Mouse (Mus musculus) c-Kit-positive CD71-negative TER-119-negative erythroid progenitor cells, embryonic 14.5 days (primary cell): Measurements from ENCODE around the gene Gstm1.
"Not testable (repeated sequence)": the region's sequence is repeated elsewhere in the genome, so short reads cannot be mapped to it uniquely, and the experiment has no call there.

ENCODE experiments used
- DNase-seq: peaks from one replicate; pipeline ENCODE4 v3.0.0-alpha.2; 2013; ENCODE audit warnings: low read depth

Gene Gstm1

GRCm38 (mm10) chr3:108014974-108015346 lies 2.8 kb downstream of the Gstm1 start:
- DNase-seq = no peak

- no peak for DNase-seq
These were observed 3.4 kb downstream of the Gstm1 start for GRCm38 (mm10) chr3:108014098-108014973.

DNA sequence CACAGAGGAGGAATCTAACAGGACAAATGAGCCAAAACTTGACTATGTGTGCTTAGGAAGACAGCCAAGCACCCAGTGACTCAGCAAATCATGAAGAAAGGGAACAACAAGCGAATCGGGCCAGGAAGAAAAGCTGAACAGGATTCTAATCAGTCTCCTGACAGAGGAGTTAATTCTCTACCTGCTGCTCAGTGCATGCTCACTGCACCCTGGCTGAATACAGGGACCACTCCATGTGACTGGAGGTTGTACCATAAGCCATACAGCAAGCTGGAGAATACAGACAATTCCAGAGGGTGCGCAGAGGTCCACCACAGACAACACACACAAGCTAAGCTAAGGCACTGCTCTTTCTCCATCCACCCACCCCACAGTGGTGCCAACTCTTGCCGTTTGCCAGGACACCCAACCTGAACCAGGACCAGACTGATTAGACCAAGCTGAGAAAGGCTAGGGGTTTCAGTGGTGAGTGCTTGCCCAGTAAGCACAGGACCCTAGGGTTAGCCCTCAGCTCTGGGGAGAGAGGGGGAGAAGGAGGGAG lies 4.4 kb downstream of the Gstm1 start:
- DNase-seq = no peak

DNA sequence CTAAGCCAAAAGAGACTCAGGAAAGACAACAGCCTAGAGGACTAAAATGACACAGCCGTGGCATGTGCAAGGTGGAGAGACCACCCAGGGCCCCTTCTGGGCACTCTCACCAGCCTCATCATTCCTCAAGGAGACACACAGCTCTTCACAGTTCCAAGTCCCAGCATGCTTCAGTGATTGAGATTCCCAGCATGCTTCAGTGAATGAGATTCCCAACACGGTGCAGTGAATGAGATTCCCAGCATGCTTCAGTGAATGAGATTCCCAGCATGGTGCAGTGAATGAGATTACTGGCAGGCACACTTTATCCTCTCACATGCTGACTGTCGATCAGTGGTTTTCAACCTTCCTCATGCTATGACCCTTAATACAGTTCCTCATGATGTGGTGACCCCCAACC lies 6.2 kb downstream of the Gstm1 start:
- no peak for DNase-seq

DNA sequence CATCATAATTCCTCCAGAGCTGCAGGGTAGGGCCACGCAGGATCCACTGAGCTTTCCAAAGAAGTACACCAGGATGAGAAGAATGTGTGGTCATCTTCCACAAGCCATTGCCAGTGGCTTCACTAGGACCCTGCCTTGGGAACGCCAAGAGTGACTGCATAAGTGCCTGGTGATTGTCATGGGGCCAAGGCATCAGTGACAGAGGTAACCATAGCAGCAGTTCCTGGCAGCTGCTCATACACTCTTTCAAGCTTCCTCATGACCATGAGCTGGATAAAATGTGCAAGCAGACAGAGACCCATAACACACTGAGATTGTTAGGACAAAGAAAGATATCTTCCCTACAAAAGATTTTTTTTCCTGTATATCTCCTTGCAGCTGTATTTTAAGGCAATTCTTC lies 7.5 kb downstream of the Gstm1 start:
- DNase-seq = no peak

DNA sequence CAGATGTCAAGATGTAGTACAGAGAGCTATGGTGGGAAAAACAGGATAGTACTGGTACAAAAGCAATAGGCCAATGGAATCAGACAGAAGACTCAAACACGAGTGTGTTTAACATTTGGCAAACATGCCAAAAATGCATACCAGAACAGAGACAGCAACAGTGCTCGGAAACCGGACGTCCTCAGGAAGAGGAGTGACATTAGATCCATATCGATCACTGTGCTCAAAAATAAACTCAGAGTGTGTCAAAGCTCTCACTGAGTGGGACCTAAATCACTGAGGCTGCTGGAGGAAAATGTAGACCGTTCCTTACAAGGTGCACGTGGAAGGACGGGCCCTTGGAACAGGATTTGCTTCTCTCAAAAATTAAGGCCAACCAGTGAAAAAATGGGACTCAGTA lies 15.8 kb downstream of the Gstm1 start:
- DNase-seq = no peak

DNA sequence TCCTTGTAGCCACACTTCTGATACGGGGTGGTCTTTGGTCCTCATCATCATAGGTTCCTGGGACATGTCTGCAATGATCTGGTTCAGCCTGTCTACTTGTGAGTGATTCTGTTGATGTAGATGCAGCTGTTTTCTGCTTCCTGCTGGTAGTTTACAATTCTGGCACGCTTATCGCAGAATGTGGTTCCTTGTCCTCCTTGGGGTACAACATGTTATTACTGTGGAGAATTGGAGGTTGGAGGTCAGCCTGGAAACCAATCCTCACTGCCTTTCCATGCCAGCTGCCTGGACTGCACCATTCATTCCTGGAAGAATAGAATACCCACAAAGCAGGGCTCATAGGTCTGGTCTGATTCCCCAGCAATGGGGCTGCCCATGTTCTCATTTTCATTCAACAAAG lies 18.3 kb downstream of the Gstm1 start:
- no peak for DNase-seq

DNA sequence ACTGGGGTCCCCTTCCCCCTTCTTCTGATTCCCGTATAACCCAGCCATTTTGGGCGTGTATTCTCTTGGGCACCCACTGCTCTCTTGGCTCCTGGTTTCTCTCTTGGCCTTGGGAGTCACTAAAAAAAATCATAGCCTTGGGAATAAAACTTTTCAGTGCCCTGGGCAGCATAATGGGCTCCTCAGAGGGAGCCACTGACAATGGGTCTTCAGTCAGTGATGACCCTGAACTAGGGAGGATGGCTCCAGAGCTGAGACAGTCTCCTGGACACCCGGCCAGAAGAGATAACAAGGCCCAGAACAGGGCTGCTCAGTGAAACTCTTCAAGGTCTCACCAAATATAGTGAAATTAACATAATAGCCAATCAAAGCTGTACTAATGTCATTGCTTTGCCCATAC lies 19.2 kb downstream of the Gstm1 start:
- no peak for DNase-seq

- DNase-seq = no peak
These were observed 21.2 kb downstream of the Gstm1 start for GRCm38 (mm10) chr3:107996576-107996975.

DNA sequence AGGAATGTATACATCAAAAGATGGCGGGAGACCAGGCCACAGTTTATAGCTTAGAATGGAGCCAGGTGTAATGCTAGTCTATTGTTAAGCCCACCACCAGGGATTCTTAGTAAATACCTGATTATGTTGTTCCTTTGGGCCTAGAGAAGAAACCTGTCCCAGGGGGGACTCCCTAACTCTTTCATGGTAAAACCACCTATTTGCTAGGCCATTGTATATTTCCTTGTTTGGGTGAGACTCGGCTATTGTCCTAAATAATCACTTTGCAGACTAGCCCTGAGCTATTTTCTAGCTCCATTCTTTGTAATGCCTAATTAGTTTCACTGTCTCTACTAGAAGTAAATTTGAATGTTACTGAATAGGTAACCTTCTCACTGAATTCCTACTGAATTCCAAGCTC lies 21.8 kb downstream of the Gstm1 start:
- DNase-seq = not testable (repeated sequence)

DNA sequence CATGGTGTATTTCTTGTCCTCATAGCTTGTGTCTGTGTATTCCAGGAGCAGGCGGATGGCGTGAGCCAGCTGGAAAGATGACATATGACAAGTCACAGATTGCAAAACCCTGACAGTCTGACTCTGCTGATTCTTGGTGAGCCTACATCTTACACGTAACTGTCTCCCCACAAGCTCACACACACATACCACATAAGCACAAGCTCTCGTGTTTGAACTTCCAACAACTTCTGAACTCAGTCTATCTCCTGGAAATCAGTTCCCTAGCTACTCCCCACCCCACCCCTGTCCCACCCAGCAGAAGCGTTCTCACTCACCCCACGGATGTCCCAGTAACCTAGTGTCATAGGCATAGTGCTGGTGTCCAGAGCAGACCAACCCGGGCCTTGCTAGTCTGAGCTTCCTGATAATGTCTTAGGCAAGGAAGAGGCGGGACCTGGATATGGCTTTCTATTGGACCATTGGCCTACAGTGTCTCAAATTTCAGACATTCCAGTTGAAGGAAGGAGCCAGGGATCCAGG lies 31.7 kb downstream of the Gstm1 start, which contains the start of gene Gstm2:
Gstm2 (minus strand) TSS at position 413 of the 522 bp plus-strand sequence.
- no peak for DNase-seq

- not testable (repeated sequence) for DNase-seq
These were observed 32.6 kb downstream of the Gstm1 start for GRCm38 (mm10) chr3:107985141-107985540.

DNA sequence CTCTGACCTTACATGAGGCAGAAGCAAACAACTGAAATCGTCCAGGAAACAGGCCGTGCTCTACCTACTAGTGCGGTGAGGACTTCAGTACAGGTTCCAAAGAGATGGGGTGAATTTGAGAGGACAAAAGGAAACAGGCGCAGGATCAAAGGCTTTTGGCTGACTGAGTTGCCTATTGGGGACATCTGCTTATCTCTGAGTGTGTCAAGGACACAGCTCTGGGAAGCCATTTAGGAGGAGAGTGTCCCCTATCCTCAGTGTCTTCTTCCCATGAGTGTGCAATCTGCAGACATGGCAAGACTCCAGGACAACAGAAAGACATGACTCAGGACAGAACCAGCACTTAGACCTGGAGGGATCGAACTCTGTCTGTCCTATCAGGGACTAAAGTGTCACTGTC lies 33.3 kb downstream of the Gstm1 start:
- no peak for DNase-seq

DNA sequence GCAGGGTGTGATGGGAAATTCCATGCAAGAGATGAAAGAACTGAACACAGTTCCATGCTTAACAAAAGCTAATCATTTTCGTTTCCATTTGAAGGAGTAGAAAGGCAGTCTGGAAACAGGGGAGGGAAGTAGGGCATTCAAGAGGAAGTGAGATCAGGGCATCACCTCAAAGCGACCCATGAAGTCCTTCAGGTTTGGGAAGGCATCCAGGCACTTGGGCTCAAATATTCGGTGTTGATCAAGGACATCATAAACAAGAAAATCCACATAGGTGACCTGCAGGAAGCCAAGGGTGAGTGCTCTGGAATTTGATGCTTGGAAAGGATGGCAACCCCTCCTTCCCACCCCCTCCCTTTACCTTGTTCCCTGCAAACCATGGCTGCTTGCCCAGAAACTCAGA lies 34.0 kb downstream of the Gstm1 start:
- DNase-seq = no peak

GRCm38 (mm10) chr3:107982726-107983125 lies 35.0 kb downstream of the Gstm1 start:
- DNase-seq = no peak

- DNase-seq = no peak
These were observed 36.5 kb downstream of the Gstm1 start for GRCm38 (mm10) chr3:107981261-107981660.

- DNase-seq = no peak
These were observed 40.1 kb downstream of the Gstm1 start for GRCm38 (mm10) chr3:107977691-107978090.

DNA sequence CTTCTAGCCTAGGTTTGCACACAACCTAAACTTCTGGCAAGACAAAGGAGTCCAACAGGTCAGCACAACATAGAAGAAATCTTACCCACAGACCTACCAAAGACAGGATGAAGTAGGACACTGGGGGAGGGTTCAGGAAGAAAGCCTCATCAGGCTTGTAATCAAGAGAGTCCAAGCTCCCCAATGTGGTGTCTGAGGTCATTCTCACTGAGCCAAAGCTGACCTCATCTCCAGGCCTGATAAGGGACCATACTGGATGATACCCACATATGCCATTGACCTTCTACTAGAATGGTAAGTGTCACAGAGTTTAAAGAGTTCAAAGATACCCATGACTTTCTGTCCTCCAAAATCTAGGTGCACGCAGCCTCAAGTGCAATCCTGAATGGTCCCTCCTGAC lies 43.5 kb downstream of the Gstm1 start:
- no peak for DNase-seq

DNA sequence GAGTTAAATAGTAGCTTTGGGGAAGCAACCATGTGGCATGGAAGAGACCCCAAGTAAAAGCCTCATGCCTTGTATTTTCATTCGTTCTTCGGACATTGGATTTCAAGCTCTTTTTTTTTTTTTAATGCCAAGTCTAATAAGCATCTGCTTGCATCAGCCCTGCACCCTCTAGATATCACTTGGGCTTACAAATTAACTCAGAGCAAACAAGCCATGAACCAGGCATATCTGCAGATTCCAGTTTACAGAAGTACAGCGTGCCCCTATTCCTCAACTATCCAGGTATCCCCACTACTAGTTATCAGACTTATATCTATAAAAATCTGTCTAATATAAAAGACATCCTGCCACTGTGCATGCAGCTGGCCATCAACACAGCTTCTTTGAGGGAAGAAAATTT lies 45.7 kb downstream of the Gstm1 start:
- DNase-seq = no peak

- not testable (repeated sequence) for DNase-seq
These were observed 46.7 kb downstream of the Gstm1 start for GRCm38 (mm10) chr3:107971101-107971500.

- no peak for DNase-seq
These were observed 48.9 kb downstream of the Gstm1 start, which contains the start of gene Gstm3 for GRCm38 (mm10) chr3:107968724-107969395. Gene Gstm3, minus strand, starts transcription at chr3:107969283.

DNA sequence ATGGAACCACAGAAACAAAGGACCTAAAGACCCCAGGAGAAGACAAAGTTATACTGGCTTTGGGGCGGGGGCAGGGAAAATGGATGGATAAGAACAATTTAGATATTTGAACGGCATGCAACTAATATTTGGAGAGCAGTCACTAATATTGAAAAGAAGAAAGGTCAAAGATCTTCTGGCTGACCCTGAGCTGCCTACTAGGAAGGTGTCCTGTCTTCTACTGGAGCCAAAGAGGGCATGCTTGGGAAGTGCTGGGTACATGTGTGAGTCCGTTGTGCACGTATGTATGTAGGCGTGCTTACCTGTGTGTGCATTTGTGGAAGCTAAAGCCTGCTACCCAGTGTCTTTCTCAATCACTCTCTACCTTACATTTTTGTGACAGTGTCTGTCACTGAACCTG lies 51.1 kb downstream of the Gstm1 start:
- no peak for DNase-seq

GRCm38 (mm10) chr3:107965592-107965991 lies 52.2 kb downstream of the Gstm1 start:
- no peak for DNase-seq
